Mouse (Mus musculus) testis, adult 2 months (tissue): Measurements from ENCODE around the gene 4933406M09Rik. TPM values are rescaled to one million over a fixed set of nuclear protein-coding genes. Genes with fewer than 3 reads are reported as not detected.

Experiments used
- H3K27ac ChIP-seq: fragments of 200-500 bp; 2 replicates; pipeline ENCODE4 v1.5.1; 2012; ENCODE audit warnings: low read depth, low read length; ENCODE audit not compliant: control insufficient read depth, insufficient read depth
- H3K27me3 ChIP-seq: fragments of 200-500 bp; 2 replicates; pipeline ENCODE4 v1.6.1; 2012; ENCODE audit warnings: mild to moderate bottlenecking, low read length, moderate library complexity; ENCODE audit not compliant: control insufficient read depth, insufficient read depth
- H3K36me3 ChIP-seq: fragments of 200-500 bp; 2 replicates; pipeline ENCODE4 v1.6.1; 2012; ENCODE audit warnings: mild to moderate bottlenecking, low read length; ENCODE audit not compliant: control insufficient read depth, insufficient read depth
- H3K4me1 ChIP-seq: fragments of 200-500 bp; 2 replicates; pipeline ENCODE4 v1.6.1; 2012; ENCODE audit warnings: low read length; ENCODE audit not compliant: control insufficient read depth, insufficient read depth
- H3K4me3 ChIP-seq: fragments of 200-500 bp; 2 replicates; pipeline ENCODE4 v1.5.1; 2012; ENCODE audit warnings: low read depth, mild to moderate bottlenecking, low read length, moderate library complexity, mixed read lengths; ENCODE audit not compliant: control insufficient read depth
- CTCF ChIP-seq: fragments of 200-500 bp; IDR thresholded peaks from 2 replicates; pipeline ENCODE4 v1.5.1; 2012; ENCODE audit warnings: low read depth, mild to moderate bottlenecking, inconsistent platforms, low read length, moderate library complexity; ENCODE audit not compliant: control insufficient read depth, insufficient read depth, insufficient replicate concordance
- POLR2A ChIP-seq: fragments of 200-500 bp; IDR thresholded peaks from 2 replicates; pipeline ENCODE4 v1.6.1; 2012; ENCODE audit warnings: low read depth, mild to moderate bottlenecking, inconsistent platforms, low read length, moderate library complexity; ENCODE audit not compliant: control insufficient read depth
- polyA plus RNA-seq: library from polyadenylated mRNA; depleted of rRNA; stranded (reverse); fragments of >200 nt; gene quantifications from 2 replicates; pipeline ENCODE4 v1.2.3, GENCODE M21; 2012; rRNA removed

Gene 4933406M09Rik
- 48.3 and 57.0 TPM in 2 replicates for polyA plus RNA-seq

DNA sequence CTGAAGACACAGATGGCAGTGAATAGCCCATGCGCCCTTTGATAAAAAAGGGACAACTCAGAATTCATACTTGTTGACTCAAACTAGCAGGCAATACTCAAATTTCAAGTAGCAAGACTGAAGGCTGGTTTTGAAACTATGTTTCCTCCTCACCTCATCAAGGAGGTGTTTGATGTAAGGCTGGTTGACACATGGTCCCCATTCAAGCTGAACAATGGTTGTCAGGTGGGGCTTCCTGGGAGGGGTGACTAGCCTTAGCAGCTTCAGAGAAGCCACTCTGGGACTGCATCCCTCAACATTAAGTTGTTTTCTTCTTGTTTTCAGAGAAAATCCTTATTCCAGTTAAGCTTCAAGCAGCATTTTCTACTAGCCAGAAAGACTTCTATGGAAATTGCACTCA is at the start of gene 4933406M09Rik:
TSS of gene 4933406M09Rik (plus strand) at position 275 of the 400 bp plus-strand sequence.
- H3K27ac ChIP-seq = no peak within 1 kb of the TSS
- no peaks in the 10 kb centered on the region for H3K27me3 ChIP-seq
- peaks cover 5% of the 10 kb centered on the region for H3K4me1 ChIP-seq
- no peaks in the 10 kb centered on the region for H3K36me3 ChIP-seq
- H3K4me3 ChIP-seq = peak within 1 kb of the TSS; percentile 43
- TF ChIP-seq POLR2A (no peak; the same call in 1 of the 2 replicates), CTCF (no peak)

- Histone ChIP-seq H3K27ac (no peak overlapping the region), H3K4me3 (no peak overlapping the region), H3K4me1 (peaks cover 6% of the 10 kb centered on the region), H3K27me3 (no peaks in the 10 kb centered on the region), H3K36me3 (no peaks in the 10 kb centered on the region)
- no peak for TF ChIP-seq POLR2A
- no peak for TF ChIP-seq CTCF
These were observed 48.6 kb upstream of the 4933406M09Rik start for GRCm38 (mm10) chr1:134336958-134337710.

GRCm38 (mm10) chr1:134339162-134339561 is 46.6 kb upstream of the 4933406M09Rik start:
- H3K27ac ChIP-seq = no peak overlapping the region
- no peaks in the 10 kb centered on the region for H3K36me3 ChIP-seq
- peaks cover 11% of the 10 kb centered on the region for H3K4me1 ChIP-seq
- H3K27me3 ChIP-seq = no peaks in the 10 kb centered on the region
- no peak overlapping the region for H3K4me3 ChIP-seq
- TF ChIP-seq CTCF (no peak), POLR2A (no peak)

DNA sequence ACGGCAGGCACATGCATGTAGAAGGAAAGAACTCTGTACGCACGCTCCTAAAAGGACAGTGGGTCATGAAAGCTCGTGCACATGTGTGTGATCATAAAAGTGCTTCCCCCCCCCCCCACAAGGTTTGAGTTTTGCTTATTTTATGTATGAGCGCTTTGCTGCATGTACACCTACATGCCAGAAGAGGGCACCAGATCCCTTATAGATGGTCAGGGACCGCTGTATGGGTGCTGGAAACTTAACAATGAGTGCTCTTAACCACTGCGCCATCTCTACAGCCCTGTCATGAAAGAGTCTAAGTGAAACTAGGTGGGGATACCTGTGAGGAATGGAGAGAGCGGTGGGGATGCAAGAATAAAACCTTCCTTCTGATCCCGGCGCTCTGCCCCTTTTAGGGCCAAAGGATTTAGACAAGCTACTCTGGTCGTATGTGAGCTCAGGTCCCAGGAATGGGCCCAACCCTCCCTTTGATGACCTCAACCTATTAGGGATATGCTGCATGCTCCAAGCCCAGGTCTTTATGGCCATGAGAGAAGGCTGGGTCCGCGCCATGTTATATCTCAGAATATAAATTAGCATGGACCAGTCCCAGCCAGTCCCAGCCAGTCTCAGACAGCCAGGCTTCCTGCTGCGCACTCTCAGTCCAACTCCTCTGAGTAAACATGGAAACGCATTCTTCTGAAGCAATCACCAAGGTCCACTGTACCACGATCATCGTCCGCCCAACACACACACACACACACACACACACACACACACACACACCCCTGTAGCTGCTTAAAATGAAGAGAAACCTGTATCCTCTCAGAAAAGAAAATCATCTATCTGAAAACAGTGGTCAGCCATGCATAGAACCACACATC is 45.8 kb upstream of the 4933406M09Rik start:
- Histone ChIP-seq H3K4me3 (no peak overlapping the region), H3K36me3 (no peaks in the 10 kb centered on the region), H3K27me3 (no peaks in the 10 kb centered on the region), H3K4me1 (peaks cover 16% of the 10 kb centered on the region), H3K27ac (no peak overlapping the region)
- TF ChIP-seq CTCF (no peak), POLR2A (no peak)

DNA sequence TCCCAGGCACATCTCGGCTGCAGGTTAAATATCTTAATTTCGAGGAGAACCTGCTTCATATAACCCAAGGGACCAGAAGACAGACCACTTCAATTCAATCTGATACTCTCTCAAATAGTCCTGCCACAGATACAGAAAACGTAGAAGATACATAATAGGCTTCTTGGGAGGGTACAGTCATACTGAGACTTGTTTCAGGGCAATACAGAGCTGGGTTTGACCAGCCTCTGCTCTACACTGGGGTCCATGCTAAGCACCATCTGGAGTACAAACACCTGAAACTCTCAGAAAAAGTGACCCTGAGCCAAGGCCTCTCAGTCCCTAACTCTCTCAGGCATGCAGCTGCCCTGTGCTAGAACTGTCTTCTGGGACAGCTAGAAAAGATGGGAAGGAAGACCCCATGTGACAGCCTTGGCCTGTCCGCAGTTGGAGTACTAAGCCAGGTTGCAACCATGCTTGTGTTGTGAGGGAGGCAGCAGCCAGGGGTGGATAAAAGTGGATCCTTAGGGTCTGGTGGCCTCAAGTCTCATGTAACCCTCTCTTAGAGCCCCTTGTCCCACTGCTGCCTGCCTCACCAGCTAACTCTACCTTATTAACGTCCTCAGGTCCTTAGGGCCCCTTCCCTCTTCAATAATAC is 44.0 kb upstream of the 4933406M09Rik start:
- no peaks in the 10 kb centered on the region for H3K27me3 ChIP-seq
- H3K27ac ChIP-seq = no peak overlapping the region
- peaks cover 14% of the 10 kb centered on the region for H3K4me1 ChIP-seq
- H3K4me3 ChIP-seq = no peak overlapping the region
- TF ChIP-seq CTCF (no peak), POLR2A (no peak)
- H3K36me3 ChIP-seq = no peaks in the 10 kb centered on the region

- Histone ChIP-seq H3K27me3 (no peaks in the 10 kb centered on the region), H3K27ac (no peak overlapping the region), H3K36me3 (no peaks in the 10 kb centered on the region), H3K4me1 (peaks cover 14% of the 10 kb centered on the region), H3K4me3 (no peak overlapping the region)
- TF ChIP-seq CTCF = no peak
- no peak for TF ChIP-seq POLR2A
These were observed 43.5 kb upstream of the 4933406M09Rik start for GRCm38 (mm10) chr1:134342278-134342664.
